Comparison of ENCODE assay signal across 7 mouse cellular contexts in the genomic region with DNA sequence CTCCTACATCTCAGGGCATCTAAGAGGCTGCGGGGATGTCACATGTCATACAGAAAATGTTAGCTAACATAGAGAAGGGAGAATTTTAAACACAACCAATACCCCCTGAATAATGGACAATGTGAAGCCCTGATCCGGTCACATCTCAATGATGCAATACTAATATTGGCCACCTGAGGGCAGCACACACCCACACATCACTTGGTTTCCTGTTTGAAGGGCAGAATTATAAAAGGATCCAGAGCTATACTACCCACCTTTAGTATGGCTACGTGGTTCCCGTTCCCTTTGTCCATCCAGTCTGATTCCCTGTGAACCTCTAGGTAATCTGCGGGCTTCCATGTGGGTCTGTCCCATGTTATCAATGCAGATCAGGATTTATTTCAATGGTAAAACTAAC. TPM values are rescaled to one million over a fixed set of nuclear protein-coding genes. Genes with fewer than 3 reads are reported as not detected.
DNase-seq lines count a peak whose midpoint lies in the region; TF ChIP-seq lines count a peak whose summit lies in the region.

No protein-coding gene starts in this region.

- peak; percentile 83 to 89 for TF ChIP-seq CTCF in CH12.LX (conservative IDR thresholded peaks at IDR 0.05 in 1 of 2, IDR thresholded peaks at IDR 0.05 in 1 of 2; ENCODE audit: low read depth in 2 of 2, low read length in 2 of 2)

- peaks cover 47% of the 10 kb centered on the region for H3K27me3 ChIP-seq in CH12.LX (replicated peaks)

- DNase-seq in CH12.LX (ENCODE audit: extremely low read depth) (peak; percentile 45), NIH3T3 (ENCODE audit: low read depth) (peak; percentile 82)
- peak; percentile 71 to 85 for DNase-seq in cerebellum, postnatal 25 days
- peak; percentile 78 to 86 for DNase-seq in frontal cortex, postnatal 36 days (ENCODE audit: low spot score in 2 of 2)
- DNase-seq in layer of hippocampus, adult 11-12 months (ENCODE audit: low spot score) = peak; percentile 84
- DNase-seq in lung, postnatal 25 days (ENCODE audit: low spot score) = peak; percentile 30
- DNase-seq in right cerebral cortex, adult 18-20 months = peak; percentile 53

- TF ChIP-seq POLR2A in CH12.LX (IDR thresholded peaks at IDR 0.05; ENCODE audit: low read depth, low read length) = no peak

- no peak overlapping the region for H3K9ac ChIP-seq in CH12.LX (ENCODE audit: insufficient read depth, low read depth)

- H3K4me2 ChIP-seq in CH12.LX (ENCODE audit: insufficient read depth, low read depth, poor library complexity, severe bottlenecking) = no peak overlapping the region

- no peaks in the 10 kb centered on the region for H3K36me3 ChIP-seq in CH12.LX (replicated peaks in 1 of 2; ENCODE audit: control insufficient read depth in 1 of 2, insufficient read depth in 1 of 2, low read length in 1 of 2)

- no peaks in the 10 kb centered on the region for H3K79me2 ChIP-seq in CH12.LX (replicated peaks; ENCODE audit: control insufficient read depth, extremely low read depth, insufficient read depth, poor library complexity, severe bottlenecking)

- no peak overlapping the region for H3K4me3 ChIP-seq in CH12.LX (replicated peaks in 1 of 3; ENCODE audit: low read depth in 2 of 3, low read length in 2 of 3, poor library complexity in 1 of 3)

- no peak for TF ChIP-seq EP300 in CH12.LX (IDR thresholded peaks at IDR 0.05; ENCODE audit: low read length)

- H3K4me1 ChIP-seq in CH12.LX (ENCODE audit: control insufficient read depth in 1 of 2, insufficient read depth in 2 of 2) = no peaks in the 10 kb centered on the region

- in situ Hi-C loops in CH12.LX (cut with MboI; ENCODE audit: low pct_ligation_motif_present, low pct_unique_long_range_greater_than_20kb, low sequenced_read_pairs) = loop anchor here (25.0 kb wide), 1 partner anchor 98 kb away; no protein-coding TSS in a partner anchor

- peak; percentile 88 for TF ChIP-seq RAD21 in CH12.LX (IDR thresholded peaks at IDR 0.05; ENCODE audit: low read depth, low read length)

- no peak overlapping the region for H3K27ac ChIP-seq in CH12.LX (ENCODE audit: insufficient read depth, low read depth)

- no peaks in the 10 kb centered on the region for H3K9me3 ChIP-seq in CH12.LX (replicated peaks; ENCODE audit: low read length)

- dilution Hi-C loops in CH12.LX (cut with MboI; ENCODE audit: extremely low pct_ligation_motif_present, extremely low pct_unique_long_range_greater_than_20kb, low sequenced_read_pairs) = no loop called here

TF ChIP-seq in CH12.LX, 34 proteins besides CTCF, POLR2A, EP300 and RAD21:
- no peak for TF ChIP-seq MEF2A (IDR thresholded peaks at IDR 0.05; ENCODE audit: borderline replicate concordance, low read depth, low read length)
- TF ChIP-seq CHD1 (IDR thresholded peaks at IDR 0.05; ENCODE audit: low read depth, low read length) = no peak
- TF ChIP-seq SMC3 (IDR thresholded peaks at IDR 0.05; ENCODE audit: low read depth, low read length) = peak; percentile 66
- peak; percentile 84 for TF ChIP-seq MAFK (IDR thresholded peaks at IDR 0.05; ENCODE audit: insufficient replicate concordance, low read length)
TF ChIP-seq in CH12.LX: peak in this region for 2.

RNA-seq across cellular contexts. Expression of gene Slc6a11, which starts 41.4 kb away (rescaled TPM):
- total RNA-seq in CH12.LX (2012; rRNA removed) = not detected in 2 replicates
- total RNA-seq in CH12.LX (2014; rRNA removed) = not detected in 2 replicates
- polyA plus RNA-seq in CH12.LX (2012; ENCODE audit: insufficient read length, low read depth) = not detected in 2 replicates

RNA-seq across cellular contexts. Expression of gene Atp2b2, which starts 47.2 kb away (rescaled TPM):
- total RNA-seq in CH12.LX (2012; rRNA removed) (not detected in 2 replicates), CH12.LX (2014; rRNA removed) (not detected in 2 replicates)
- polyA plus RNA-seq in CH12.LX (2012; ENCODE audit: insufficient read length, low read depth) = not detected in 2 replicates

Comparison
In these comparisons a context has a peak if more than half of its experiments do, and no peak if none do; other contexts are left out.
1. DNase-seq: peak in every context shown above with its lines; median percentile 84 in layer of hippocampus, adult 11-12 months; 82 in NIH3T3; 82 in frontal cortex, postnatal 36 days; 78 in cerebellum, postnatal 25 days; 53 in right cerebral cortex, adult 18-20 months; 45 in CH12.LX; 30 in lung, postnatal 25 days.